Mouse (Mus musculus) central nervous system, embryonic 11.5 days (tissue): Measurements from ENCODE around the gene Ramp2. TPM values are rescaled to one million over a fixed set of nuclear protein-coding genes. Genes with fewer than 3 reads are reported as not detected.

Experiments used
- polyA plus RNA-seq: library from polyadenylated mRNA; depleted of rRNA; stranded (reverse); fragments of >200 nt; gene quantifications from 2 replicates; pipeline ENCODE4 v1.2.3, GENCODE M21; 2012; rRNA removed

The Ramp2 gene
- 41.2 and 53.6 TPM in 2 replicates for polyA plus RNA-seq

GRCm38 (mm10) chr11:101245855-101246701, at the start of gene Ramp2:
TSS of gene Ramp2 (plus strand) at chr11:101246028.

DNA sequence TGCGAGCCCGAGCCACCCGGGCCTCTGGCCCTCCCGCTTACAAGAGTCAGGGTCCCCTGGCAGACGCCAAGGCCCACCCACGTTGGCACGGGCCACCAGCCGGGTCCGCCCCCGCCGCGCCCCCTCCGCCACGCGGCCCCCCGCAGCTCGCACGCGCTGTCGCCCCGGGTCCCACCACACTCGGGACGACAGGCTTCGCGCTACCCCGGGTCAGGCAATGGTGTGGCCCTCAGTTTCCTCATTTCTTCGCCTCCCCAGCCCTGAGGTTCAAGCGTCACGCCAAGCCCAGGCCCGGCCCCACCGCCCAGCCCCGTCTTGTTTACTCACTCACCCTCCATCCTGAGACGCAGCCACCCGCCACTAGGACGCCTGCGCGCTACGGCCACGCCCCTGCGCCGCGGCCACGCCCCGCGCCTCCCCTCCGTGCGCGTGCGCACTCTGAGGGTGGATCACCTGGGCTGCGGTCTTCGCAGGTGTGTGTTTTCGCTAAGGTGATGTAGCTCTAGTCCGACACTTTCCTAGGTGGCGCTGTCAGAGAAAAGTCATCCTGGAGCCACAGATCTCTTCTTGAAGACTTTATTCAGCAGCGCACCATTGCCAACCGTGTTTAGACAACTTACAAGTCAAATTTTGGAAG, 19.6 kb upstream of the Ramp2 start, which contains the start of gene Ezh1:
TSS of gene Ezh1 (minus strand) at position 399 of the 637 bp plus-strand sequence.

DNA sequence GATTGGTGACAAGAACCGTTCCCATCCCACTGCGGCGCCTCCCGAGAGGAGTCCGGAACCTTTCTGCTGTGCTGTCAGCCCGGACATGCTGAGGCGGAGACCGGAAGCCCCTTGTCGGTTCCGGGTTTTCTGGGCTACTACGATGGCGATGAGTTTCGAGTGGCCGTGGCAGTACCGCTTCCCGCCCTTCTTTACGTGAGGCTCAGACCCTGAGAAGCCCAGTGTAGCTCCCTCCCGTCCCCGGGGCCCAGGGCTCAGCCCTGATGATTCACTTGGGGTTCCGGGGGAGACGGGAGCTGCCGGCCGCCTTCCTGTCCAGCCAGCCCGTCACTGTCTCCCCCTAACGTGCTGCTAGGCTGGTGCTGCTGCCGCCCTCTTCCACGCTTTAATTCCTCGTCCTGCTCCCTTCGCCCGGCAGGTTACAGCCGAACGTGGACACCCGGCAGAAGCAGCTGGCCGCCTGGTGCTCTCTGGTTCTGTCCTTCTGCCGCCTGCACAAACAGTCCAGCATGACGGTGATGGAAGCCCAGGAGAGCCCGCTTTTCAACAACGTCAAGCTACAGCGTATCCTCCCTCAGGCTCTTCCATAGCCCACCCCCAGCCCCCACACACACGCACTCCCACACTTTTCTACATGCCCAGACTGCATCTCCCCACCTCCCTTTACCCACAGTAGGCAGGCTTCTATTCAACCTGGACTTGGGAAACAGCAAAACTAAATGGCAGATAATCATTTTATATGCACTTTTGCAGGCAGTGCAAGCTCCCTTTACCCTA, 8.0 kb downstream of the Ramp2 start, which contains the start of gene Vps25:
TSS of gene Vps25 (plus strand) at position 95 of the 777 bp plus-strand sequence.

GRCm38 (mm10) chr11:101259948-101260825, 14.4 kb downstream of the Ramp2 start, which contains the start of gene Wnk4:
TSS of gene Wnk4 (plus strand) at chr11:101260567.

GRCm38 (mm10) chr11:101278223-101279192, 32.7 kb downstream of the Ramp2 start, which contains the start of the genes Cntd1 and Coa3:
TSS of gene Cntd1 (plus strand) at chr11:101279012.
TSS of gene Coa3 (minus strand) at chr11:101279114.

GRCm38 (mm10) chr11:101302004-101302798, 56.4 kb downstream of the Ramp2 start, which contains the start of gene Becn1:
TSS of gene Becn1 (minus strand) at chr11:101302286.

Other genes with a start within 250 kb of the Ramp2 start
- gene Atp6v0a1, start 236.6 kb upstream of the Ramp2 start, polyA plus RNA-seq, result 75.1 and 97.4 TPM in 2 replicates
- gene Naglu, start 176.0 kb upstream of the Ramp2 start, polyA plus RNA-seq, result 6.2 and 7.2 TPM in 2 replicates
- gene Hsd17b1, start 167.6 kb upstream of the Ramp2 start, polyA plus RNA-seq, result 0.30 and 0.55 TPM in 2 replicates
- 46.4 and 49.7 TPM in 2 replicates for gene Coasy, start 163.5 kb upstream of the Ramp2 start, polyA plus RNA-seq
- 24.2 and 37.5 TPM in 2 replicates for gene Mlx, start 158.8 kb upstream of the Ramp2 start, polyA plus RNA-seq
- 50.1 and 54.5 TPM in 2 replicates for gene Psmc3ip, start 150.6 kb upstream of the Ramp2 start, polyA plus RNA-seq
- 39.1 and 53.7 TPM in 2 replicates for gene Retreg3, start 126.1 kb upstream of the Ramp2 start, polyA plus RNA-seq
- gene Tubg1, start 126.1 kb upstream of the Ramp2 start, polyA plus RNA-seq, result 23.1 and 35.8 TPM in 2 replicates
- 2.4 and 4.7 TPM in 2 replicates for gene Tubg2, start 90.1 kb upstream of the Ramp2 start, polyA plus RNA-seq
- gene Cntnap1, start 75.5 kb upstream of the Ramp2 start, polyA plus RNA-seq, result 0.77 and 1.3 TPM in 2 replicates
- 8.0 and 10.1 TPM in 2 replicates for gene Plekhh3, start 74.7 kb upstream of the Ramp2 start, polyA plus RNA-seq
- not detected in 2 replicates for gene Ccr10, start 70.6 kb upstream of the Ramp2 start, polyA plus RNA-seq
- 11.1 and 20.0 TPM in 2 replicates for gene Ezh1, start 19.6 kb upstream of the Ramp2 start, polyA plus RNA-seq
- gene Vps25, start 7.7 kb downstream of the Ramp2 start, polyA plus RNA-seq, result 46.6 and 64.9 TPM in 2 replicates
- gene Wnk4, start 14.5 kb downstream of the Ramp2 start, polyA plus RNA-seq, result 7.6 and 8.6 TPM in 2 replicates
- gene Cntd1, start 33.0 kb downstream of the Ramp2 start, polyA plus RNA-seq, result 1.1 and 1.8 TPM in 2 replicates
- 93.9 and 163 TPM in 2 replicates for gene Coa3, start 33.1 kb downstream of the Ramp2 start, polyA plus RNA-seq
- 115 and 433 TPM in 2 replicates for gene Becn1, start 56.3 kb downstream of the Ramp2 start, polyA plus RNA-seq
- gene Psme3, start 70.2 kb downstream of the Ramp2 start, polyA plus RNA-seq, result 101 and 138 TPM in 2 replicates
- 8.2 and 8.5 TPM in 2 replicates for gene Aoc2, start 79.0 kb downstream of the Ramp2 start, polyA plus RNA-seq
- gene Aoc3, start 84.6 kb downstream of the Ramp2 start, polyA plus RNA-seq, result 0.22 and 0.24 TPM in 2 replicates
- not detected in 2 replicates for gene G6pc, start 121.5 kb downstream of the Ramp2 start, polyA plus RNA-seq
- 59.2 and 85.3 TPM in 2 replicates for gene Aarsd1, start 171.6 kb downstream of the Ramp2 start, polyA plus RNA-seq
- gene Gm27029, start 178.8 kb downstream of the Ramp2 start, polyA plus RNA-seq, result 3.7 and 5.7 TPM in 2 replicates
- 18.1 and 22.8 TPM in 2 replicates for gene Rundc1, start 179.1 kb downstream of the Ramp2 start, polyA plus RNA-seq
- 6.3 and 9.9 TPM in 2 replicates for gene Ptges3l, start 179.3 kb downstream of the Ramp2 start, polyA plus RNA-seq
- 657 and 1,364 TPM in 2 replicates for gene Rpl27, start 196.3 kb downstream of the Ramp2 start, polyA plus RNA-seq
- 4.4 and 4.6 TPM in 2 replicates for gene Ifi35, start 202.4 kb downstream of the Ramp2 start, polyA plus RNA-seq
- gene Rnd2, start 219.0 kb downstream of the Ramp2 start, polyA plus RNA-seq, result 95.7 and 130 TPM in 2 replicates
- 63.1 and 63.6 TPM in 2 replicates for gene Vat1, start 220.2 kb downstream of the Ramp2 start, polyA plus RNA-seq